Comparison of ENCODE assay signal across 35 mouse cellular contexts in genomic region chr1:141375966-141376365, GRCm38 (mm10).
"Had no signal": no experiment of that assay in that cellular context is flagged by ENCODE, and none has a peak within 500 bp of the region (broad histone marks: within the 10 kb centered on the region; RNA-seq: fewer than 3 reads in every experiment).

No protein-coding gene starts in this region.

- H3K27ac ChIP-seq: heart, embryonic 10.5 days; heart, embryonic 13.5 days; heart, embryonic 15.5 days; hindbrain, embryonic 10.5 days; hindbrain, embryonic 12.5 days; hindbrain, embryonic 13.5 days; hindbrain, embryonic 14.5 days; hindbrain, embryonic 15.5 days; hindbrain, postnatal 0 days; intestine, embryonic 15.5 days; kidney, embryonic 15.5 days; kidney, postnatal 0 days; layer of hippocampus, adult 2 months had no signal

- H3K27me3 ChIP-seq: heart, embryonic 12.5 days; heart, embryonic 13.5 days; heart, embryonic 15.5 days; hindbrain, embryonic 12.5 days; hindbrain, embryonic 13.5 days; hindbrain, embryonic 15.5 days; intestine, embryonic 15.5 days; kidney, embryonic 15.5 days had no signal

- DNase-seq: heart, postnatal 10 days; heart, postnatal 14 days; heart, postnatal 36 days; heart, postnatal 4 days; kidney, adult 11 months; kidney, adult 18-20 months; kidney, adult 2 months; kidney, adult 8-10 months; kidney, adult 9 months; kidney, postnatal 10 days; kidney, postnatal 14 days; kidney, postnatal 25 days; kidney, postnatal 36 days; kidney, postnatal 4 days; layer of hippocampus, adult 9-11 months; layer of hippocampus, postnatal 36 days had no signal

- H3K9ac ChIP-seq: heart, embryonic 12.5 days; heart, embryonic 13.5 days; heart, embryonic 15.5 days; hindbrain, embryonic 12.5 days; hindbrain, embryonic 13.5 days; hindbrain, embryonic 14.5 days; hindbrain, embryonic 15.5 days; intestine, embryonic 15.5 days; kidney, embryonic 15.5 days had no signal

- ATAC-seq: hindbrain, embryonic 16.5 days; hindbrain, postnatal 0 days; inflammation-experienced regulatory T-cells, adult 6 months; intestine, embryonic 15.5 days; intestine, embryonic 16.5 days; intestine, postnatal 0 days had no signal

- H3K4me3 ChIP-seq: heart, embryonic 10.5 days; heart, embryonic 12.5 days; heart, embryonic 13.5 days; heart, embryonic 15.5 days; hindbrain, embryonic 10.5 days; hindbrain, embryonic 12.5 days; hindbrain, embryonic 13.5 days; hindbrain, embryonic 15.5 days; intestine, embryonic 15.5 days; kidney, embryonic 15.5 days; layer of hippocampus, adult 2 months had no signal

- H3K4me1 ChIP-seq: heart, embryonic 10.5 days; heart, embryonic 12.5 days; heart, embryonic 13.5 days; heart, embryonic 15.5 days; hindbrain, embryonic 10.5 days; hindbrain, embryonic 12.5 days; hindbrain, embryonic 13.5 days; hindbrain, embryonic 15.5 days; intestine, embryonic 15.5 days; kidney, embryonic 15.5 days had no signal

- H3K36me3 ChIP-seq: heart, embryonic 10.5 days; heart, embryonic 12.5 days; heart, embryonic 13.5 days; heart, embryonic 15.5 days; hindbrain, embryonic 10.5 days; hindbrain, embryonic 12.5 days; hindbrain, embryonic 13.5 days; hindbrain, embryonic 15.5 days; intestine, embryonic 15.5 days; kidney, embryonic 15.5 days had no signal

- H3K9me3 ChIP-seq: heart, embryonic 10.5 days; heart, embryonic 12.5 days; heart, embryonic 13.5 days; heart, embryonic 15.5 days; hindbrain, embryonic 10.5 days; hindbrain, embryonic 12.5 days; hindbrain, embryonic 13.5 days; hindbrain, embryonic 15.5 days; intestine, embryonic 15.5 days; kidney, embryonic 15.5 days had no signal

- H3K4me2 ChIP-seq: heart, embryonic 11.5 days; heart, embryonic 12.5 days; heart, embryonic 13.5 days; heart, embryonic 15.5 days; hindbrain, embryonic 12.5 days; hindbrain, embryonic 13.5 days; hindbrain, embryonic 14.5 days; hindbrain, embryonic 15.5 days; intestine, embryonic 15.5 days; kidney, embryonic 15.5 days had no signal
